Mouse (Mus musculus): ENCODE data around the gene Smc3. TPM values are rescaled to one million over a fixed set of nuclear protein-coding genes. Genes with fewer than 3 reads are reported as not detected.

The Smc3 gene
- polyA plus RNA-seq, 1 experiment from 2014 or later: 61.8 TPM

GRCm38 (mm10) chr19:53671432-53671831, 71.2 kb downstream of the Smc3 start:
- WGBS: 51% methylated on average over 3 of the region's 3 CpGs

GRCm38 (mm10) chr19:53674131-53674925, 74.1 kb downstream of the Smc3 start:
- 36% methylated on average over 9 of the region's 9 CpGs for WGBS
- H3K9ac ChIP-seq (ENCODE audit: low read length): no peak overlapping the region
- no peaks in the 10 kb centered on the region for H3K36me3 ChIP-seq (ENCODE audit: control insufficient read depth, insufficient read depth, low read length)
- DNase-seq (ENCODE audit: low spot score) (no peak), ATAC-seq (no peak)
- no peak overlapping the region for H3K27ac ChIP-seq (ENCODE audit: low read depth, low read length)
- peaks cover 3% of the 10 kb centered on the region; the same call in 1 of the 2 replicates for H3K4me1 ChIP-seq (ENCODE audit: control insufficient read depth, insufficient read depth, low read length)
- no peak overlapping the region for H3K4me2 ChIP-seq (ENCODE audit: low read length)
- peaks cover 47% of the 10 kb centered on the region for H3K27me3 ChIP-seq (replicated peaks; ENCODE audit: control insufficient read depth, insufficient read depth, low read length)
- no peaks in the 10 kb centered on the region for H3K9me3 ChIP-seq (replicated peaks; ENCODE audit: control insufficient read depth, low read length)
- H3K4me3 ChIP-seq (ENCODE audit: low read depth, low read length): no peak overlapping the region

More at GRCm38 (mm10) chr19:53671432-53671831, 71.2 kb downstream of the Smc3 start:
- Histone ChIP-seq H3K27me3 (replicated peaks; ENCODE audit: control insufficient read depth, insufficient read depth, low read length) (peaks cover 28% of the 10 kb centered on the region), H3K4me2 (ENCODE audit: low read length) (no peak overlapping the region), H3K36me3 (ENCODE audit: control insufficient read depth, insufficient read depth, low read length) (no peaks in the 10 kb centered on the region), H3K4me3 (ENCODE audit: low read depth, low read length) (no peak overlapping the region), H3K4me1 (ENCODE audit: control insufficient read depth, insufficient read depth, low read length) (no peaks in the 10 kb centered on the region; the same call in 1 of the 2 replicates), H3K9ac (ENCODE audit: low read length) (no peak overlapping the region), H3K27ac (ENCODE audit: low read depth, low read length) (no peak overlapping the region), H3K9me3 (replicated peaks; ENCODE audit: control insufficient read depth, low read length) (no peaks in the 10 kb centered on the region)
- DNase-seq (ENCODE audit: low spot score): no peak
- no peak for ATAC-seq

GRCm38 (mm10) chr19:53676228-53676627, 76.0 kb downstream of the Smc3 start:
- Histone ChIP-seq H3K36me3 (ENCODE audit: control insufficient read depth, insufficient read depth, low read length) (no peaks in the 10 kb centered on the region), H3K27ac (ENCODE audit: low read depth, low read length) (no peak overlapping the region), H3K9me3 (replicated peaks; ENCODE audit: control insufficient read depth, low read length) (no peaks in the 10 kb centered on the region), H3K9ac (ENCODE audit: low read length) (peak overlapping the region; percentile 66), H3K4me3 (ENCODE audit: low read depth, low read length) (peak overlapping the region; percentile 62), H3K27me3 (replicated peaks; ENCODE audit: control insufficient read depth, insufficient read depth, low read length) (peaks cover 50% of the 10 kb centered on the region), H3K4me1 (ENCODE audit: control insufficient read depth, insufficient read depth, low read length) (peaks cover 9% of the 10 kb centered on the region; the same call in 1 of the 2 replicates), H3K4me2 (ENCODE audit: low read length) (peak overlapping the region; percentile 100)
- WGBS: under 1% methylated on average over 26 of the region's 26 CpGs
- DNase-seq (ENCODE audit: low spot score): no peak
- peak; percentile 43; the same call in 1 of the 2 replicates for ATAC-seq

GRCm38 (mm10) chr19:53676718-53677634, 76.8 kb downstream of the Smc3 start, which contains the start of gene Rbm20:
Rbm20 (plus strand) TSS chr19:53677306.
- ATAC-seq: peak; percentile 85
- Histone ChIP-seq H3K9ac (ENCODE audit: low read length) (peak within 1 kb of the TSS; percentile 66), H3K4me1 (ENCODE audit: control insufficient read depth, insufficient read depth, low read length) (peaks cover 11% of the 10 kb centered on the region; the same call in 1 of the 2 replicates), H3K27ac (ENCODE audit: low read depth, low read length) (no peak within 1 kb of the TSS), H3K4me2 (ENCODE audit: low read length) (peak within 1 kb of the TSS; percentile 100), H3K27me3 (replicated peaks; ENCODE audit: control insufficient read depth, insufficient read depth, low read length) (peaks cover 50% of the 10 kb centered on the region), H3K9me3 (replicated peaks; ENCODE audit: control insufficient read depth, low read length) (no peaks in the 10 kb centered on the region), H3K36me3 (ENCODE audit: control insufficient read depth, insufficient read depth, low read length) (no peaks in the 10 kb centered on the region), H3K4me3 (ENCODE audit: low read depth, low read length) (peak within 1 kb of the TSS; percentile 62)
- WGBS: under 1% methylated on average over 71 of the region's 82 CpGs
- peak; percentile 51 for DNase-seq (ENCODE audit: low spot score)

- 95% methylated on average over 9 of the region's 9 CpGs for WGBS
- Histone ChIP-seq H3K4me3 (ENCODE audit: low read depth, low read length) (no peak overlapping the region), H3K36me3 (ENCODE audit: control insufficient read depth, insufficient read depth, low read length) (no peaks in the 10 kb centered on the region), H3K4me2 (ENCODE audit: low read length) (no peak overlapping the region), H3K27me3 (replicated peaks; ENCODE audit: control insufficient read depth, insufficient read depth, low read length) (peaks cover 44% of the 10 kb centered on the region), H3K9me3 (replicated peaks; ENCODE audit: control insufficient read depth, low read length) (no peaks in the 10 kb centered on the region), H3K9ac (ENCODE audit: low read length) (no peak overlapping the region), H3K27ac (ENCODE audit: low read depth, low read length) (no peak overlapping the region), H3K4me1 (ENCODE audit: control insufficient read depth, insufficient read depth, low read length) (peaks cover 11% of the 10 kb centered on the region; the same call in 1 of the 2 replicates)
- DNase-seq (ENCODE audit: low spot score): no peak
- no peak for ATAC-seq
Observed at GRCm38 (mm10) chr19:53679194-53679593, 79.0 kb downstream of the Smc3 start.

GRCm38 (mm10) chr19:53679981-53680380, 79.8 kb downstream of the Smc3 start:
- Histone ChIP-seq H3K9me3 (replicated peaks; ENCODE audit: control insufficient read depth, low read length) (no peaks in the 10 kb centered on the region), H3K36me3 (ENCODE audit: control insufficient read depth, insufficient read depth, low read length) (no peaks in the 10 kb centered on the region), H3K4me1 (ENCODE audit: control insufficient read depth, insufficient read depth, low read length) (peaks cover 11% of the 10 kb centered on the region; the same call in 1 of the 2 replicates), H3K9ac (ENCODE audit: low read length) (no peak overlapping the region), H3K4me3 (ENCODE audit: low read depth, low read length) (no peak overlapping the region), H3K27ac (ENCODE audit: low read depth, low read length) (no peak overlapping the region), H3K4me2 (ENCODE audit: low read length) (no peak overlapping the region), H3K27me3 (replicated peaks; ENCODE audit: control insufficient read depth, insufficient read depth, low read length) (peaks cover 36% of the 10 kb centered on the region)
- DNase-seq (ENCODE audit: low spot score) (no peak), ATAC-seq (no peak)
- 90% methylated on average over 7 of the region's 7 CpGs for WGBS

GRCm38 (mm10) chr19:53682427-53682826, 82.2 kb downstream of the Smc3 start:
- Histone ChIP-seq H3K27me3 (replicated peaks; ENCODE audit: control insufficient read depth, insufficient read depth, low read length) (peaks cover 12% of the 10 kb centered on the region), H3K9me3 (replicated peaks; ENCODE audit: control insufficient read depth, low read length) (no peaks in the 10 kb centered on the region), H3K4me1 (ENCODE audit: control insufficient read depth, insufficient read depth, low read length) (peaks cover 9% of the 10 kb centered on the region; the same call in 1 of the 2 replicates), H3K4me3 (ENCODE audit: low read depth, low read length) (no peak overlapping the region), H3K9ac (ENCODE audit: low read length) (no peak overlapping the region), H3K36me3 (ENCODE audit: control insufficient read depth, insufficient read depth, low read length) (no peaks in the 10 kb centered on the region), H3K4me2 (ENCODE audit: low read length) (no peak overlapping the region), H3K27ac (ENCODE audit: low read depth, low read length) (no peak overlapping the region)
- 47% methylated on average over 8 of the region's 8 CpGs for WGBS
- ATAC-seq (no peak), DNase-seq (ENCODE audit: low spot score) (no peak)

GRCm38 (mm10) chr19:53687592-53687991, 87.4 kb downstream of the Smc3 start:
- Histone ChIP-seq H3K36me3 (ENCODE audit: control insufficient read depth, insufficient read depth, low read length) (no peaks in the 10 kb centered on the region), H3K4me1 (ENCODE audit: control insufficient read depth, insufficient read depth, low read length) (no peaks in the 10 kb centered on the region), H3K9ac (ENCODE audit: low read length) (no peak overlapping the region), H3K4me2 (ENCODE audit: low read length) (no peak overlapping the region), H3K4me3 (ENCODE audit: low read depth, low read length) (no peak overlapping the region), H3K27me3 (replicated peaks; ENCODE audit: control insufficient read depth, insufficient read depth, low read length) (no peaks in the 10 kb centered on the region), H3K9me3 (replicated peaks; ENCODE audit: control insufficient read depth, low read length) (no peaks in the 10 kb centered on the region), H3K27ac (ENCODE audit: low read depth, low read length) (no peak overlapping the region)
- DNase-seq (ENCODE audit: low spot score) (no peak), ATAC-seq (no peak)
- WGBS: 92% methylated on average over 5 of the region's 5 CpGs

Measured in forebrain, embryonic 14.5 days (tissue).